ENCODE assay signal across 23 mouse cellular contexts in genomic region chr2:156522994-156523393, GRCm38 (mm10). TPM values are rescaled to one million over a fixed set of nuclear protein-coding genes. Genes with fewer than 3 reads are reported as not detected.
DNase-seq lines count a peak whose midpoint lies in the region; ATAC-seq and TF ChIP-seq lines count a peak whose summit lies in the region.
"Had no signal": no experiment of that assay in that cellular context is flagged by ENCODE, and none has a peak within 500 bp of the region (broad histone marks: within the 10 kb centered on the region; RNA-seq: fewer than 3 reads in every experiment).

No protein-coding gene starts in this region.

- no peak overlapping the region for H3K4me3 ChIP-seq in kidney, embryonic 16.5 days (ENCODE audit: low read length)
- H3K4me3 ChIP-seq in liver, postnatal 0 days (ENCODE audit: low read depth, low read length), result no peak overlapping the region
- H3K4me3 ChIP-seq: embryonic facial prominence, embryonic 12.5 days; hindbrain, embryonic 15.5 days; intestine, embryonic 15.5 days; megakaryocyte, embryonic 14.5 days; neural tube, embryonic 15.5 days had no signal

- no peak overlapping the region for H3K4me2 ChIP-seq in kidney, embryonic 16.5 days (replicated peaks; ENCODE audit: low read depth, low read length)
- H3K4me2 ChIP-seq in liver, postnatal 0 days (ENCODE audit: low read depth, low read length), result no peak overlapping the region
- H3K4me2 ChIP-seq: embryonic facial prominence, embryonic 12.5 days; hindbrain, embryonic 15.5 days; intestine, embryonic 15.5 days; lung, embryonic 14.5 days; neural tube, embryonic 15.5 days had no signal

- no peak for TF ChIP-seq CTCF in liver, postnatal 0 days (IDR thresholded peaks at IDR 0.05; ENCODE audit: low read depth)

- no peak for DNase-seq in kidney, postnatal 36 days
- peak; percentile 26 to 28 for DNase-seq in spleen, postnatal 36 days (ENCODE audit: low spot score in 2 of 2)
- no peak for DNase-seq in spleen, adult 12 weeks (ENCODE audit: low spot score)
- peak; percentile 33 for DNase-seq in liver, postnatal 0 days
- no peak for DNase-seq in ovary, postnatal 14 days (ENCODE audit: low spot score)
- DNase-seq in urinary bladder, postnatal 10 days (ENCODE audit: low spot score), result no peak
- DNase-seq: adrenal gland, adult 8-10 months; cerebellum, postnatal 14 days; gastrocnemius, postnatal 25 days; kidney, adult 9 months; kidney, postnatal 4 days; lung, embryonic 14.5 days; midbrain, embryonic 14.5 days; right cerebral cortex, postnatal 14 days had no signal

- H3K4me1 ChIP-seq in kidney, embryonic 16.5 days (ENCODE audit: insufficient read depth, low read length), result no peaks in the 10 kb centered on the region
- H3K4me1 ChIP-seq in liver, postnatal 0 days (ENCODE audit: insufficient read depth), result no peaks in the 10 kb centered on the region
- H3K4me1 ChIP-seq: embryonic facial prominence, embryonic 12.5 days; hindbrain, embryonic 15.5 days; intestine, embryonic 15.5 days; neural tube, embryonic 15.5 days had no signal

- H3K9me3 ChIP-seq in kidney, embryonic 16.5 days (ENCODE audit: low read length), result no peaks in the 10 kb centered on the region
- H3K9me3 ChIP-seq in liver, postnatal 0 days (ENCODE audit: low read length), result no peaks in the 10 kb centered on the region
- H3K9me3 ChIP-seq: embryonic facial prominence, embryonic 12.5 days; hindbrain, embryonic 15.5 days; intestine, embryonic 15.5 days; megakaryocyte, embryonic 14.5 days; neural tube, embryonic 15.5 days had no signal

- WGBS in kidney, embryonic 16.5 days, result 86% methylated on average over 11 of the region's 11 CpGs
- 59% methylated on average over 11 of the region's 11 CpGs for WGBS in liver, postnatal 0 days (ENCODE audit: insufficient replicate concordance)

- H3K27me3 ChIP-seq in kidney, embryonic 16.5 days (ENCODE audit: insufficient read depth, low read length), result no peaks in the 10 kb centered on the region
- H3K27me3 ChIP-seq in liver, postnatal 0 days (ENCODE audit: insufficient read depth, low read length), result no peaks in the 10 kb centered on the region
- H3K27me3 ChIP-seq: embryonic facial prominence, embryonic 12.5 days; hindbrain, embryonic 15.5 days; intestine, embryonic 15.5 days; neural tube, embryonic 15.5 days; Patski had no signal

- ATAC-seq in kidney, embryonic 16.5 days (ENCODE audit: low FRiP score, low TSS enrichment), result 0 out of 2 replicates have a peak, but pooled peaks have one; percentile 23
- ATAC-seq in liver, postnatal 0 days, result no peak
- ATAC-seq: forebrain, embryonic 14.5 days; intestine, embryonic 15.5 days; Patski had no signal

- no peak overlapping the region for H3K9ac ChIP-seq in kidney, embryonic 16.5 days (replicated peaks; ENCODE audit: low read length)
- H3K9ac ChIP-seq in liver, postnatal 0 days (replicated peaks), result no peak overlapping the region
- H3K9ac ChIP-seq: embryonic facial prominence, embryonic 12.5 days; hindbrain, embryonic 15.5 days; intestine, embryonic 15.5 days; lung, embryonic 14.5 days; neural tube, embryonic 15.5 days had no signal

- no peak for TF ChIP-seq EP300 in liver, postnatal 0 days (IDR thresholded peaks at IDR 0.05; ENCODE audit: low read depth)

- H3K27ac ChIP-seq in kidney, embryonic 16.5 days (ENCODE audit: low read length), result no peak overlapping the region
- H3K27ac ChIP-seq in liver, postnatal 0 days (ENCODE audit: low read depth), result no peak overlapping the region
- H3K27ac ChIP-seq: embryonic facial prominence, embryonic 12.5 days; hindbrain, embryonic 15.5 days; intestine, embryonic 15.5 days; neural tube, embryonic 15.5 days; stomach, postnatal 0 days had no signal

- H3K36me3 ChIP-seq in kidney, embryonic 16.5 days (ENCODE audit: insufficient read depth, low read length), result 0 out of 2 replicates have a peak, but pooled peaks cover 4% of the 10 kb centered on the region
- 0 out of 2 replicates have a peak, but pooled peaks cover 9% of the 10 kb centered on the region for H3K36me3 ChIP-seq in liver, postnatal 0 days (replicated peaks; ENCODE audit: insufficient read depth, low read length)
- H3K36me3 ChIP-seq: intestine, embryonic 15.5 days had no signal

RNA-seq across cellular contexts. Expression of gene Aar2, which starts 24.4 kb away (rescaled TPM):
- 40.4 and 41.3 TPM in 2 replicates for polyA plus RNA-seq in kidney, embryonic 16.5 days (2015; fragmentation: Nextera tagmentation; extraction: Ambion mirVana)
- 10.8 and 10.9 TPM in 2 replicates for polyA plus RNA-seq in liver, postnatal 0 days (2015; fragmentation: Nextera tagmentation; extraction: Ambion mirVana)

Comparison
In these comparisons a context has a peak if more than half of its experiments do, and no peak if none do; other contexts are left out.
1. DNase-seq: peak in spleen, postnatal 36 days (2 of 2) and liver, postnatal 0 days (single experiment); none in kidney, postnatal 36 days (0 of 2), spleen, adult 12 weeks (single experiment), ovary, postnatal 14 days (single experiment) and urinary bladder, postnatal 10 days (single experiment).